Mouse (Mus musculus) lung, embryonic 15.5 days (tissue): ENCODE data around the gene Lgals1. TPM values are rescaled to one million over a fixed set of nuclear protein-coding genes. Genes with fewer than 3 reads are reported as not detected.

ENCODE experiments used
- ATAC-seq: fragments of 200-750 bp; cut with Nextera tagmentation; 2 replicates; pipeline ENCODE4 v1.8.0; 2017; ENCODE audit warnings: moderate number of reproducible peaks, borderline replicate concordance; ENCODE audit not compliant: low FRiP score, low TSS enrichment; ENCODE audit errors: extremely low read depth
- H3K27ac ChIP-seq: fragments of 300-500 bp; sonication (generic); 2 replicates; pipeline ENCODE4 v1.5.1; 2015; ENCODE audit warnings: moderate library complexity, mild to moderate bottlenecking, inconsistent platforms
- H3K27me3 ChIP-seq: fragments of 300-500 bp; sonication (generic); 2 replicates; pipeline ENCODE4 v1.6.1; 2015; ENCODE audit warnings: inconsistent platforms
- H3K36me3 ChIP-seq: fragments of 300-500 bp; sonication (generic); 2 replicates; pipeline ENCODE4 v1.6.1; 2015; ENCODE audit warnings: inconsistent platforms
- H3K4me1 ChIP-seq: fragments of 300-500 bp; sonication (generic); 2 replicates; pipeline ENCODE4 v1.6.1; 2015; ENCODE audit warnings: inconsistent platforms
- H3K4me2 ChIP-seq: fragments of 300-500 bp; sonication (generic); 2 replicates; pipeline ENCODE4 v1.6.1; 2015; ENCODE audit warnings: inconsistent platforms, mild to moderate bottlenecking, moderate library complexity
- H3K4me3 ChIP-seq: fragments of 300-500 bp; sonication (generic); 2 replicates; pipeline ENCODE4 v1.5.1; 2015; ENCODE audit warnings: mild to moderate bottlenecking, inconsistent platforms
- H3K9ac ChIP-seq: fragments of 300-500 bp; sonication (generic); 2 replicates; pipeline ENCODE4 v1.6.1; 2015; ENCODE audit warnings: inconsistent platforms
- H3K9me3 ChIP-seq: fragments of 300-500 bp; sonication (generic); 2 replicates; pipeline ENCODE4 v1.6.1; 2016; ENCODE audit warnings: inconsistent platforms
- WGBS: fragments of 180-500 bp; shearing (Covaris S2); methylation state at CpG from one replicate; pipeline ENCODE4 v1.1.7; 2015; 5-methylcytosine and 5-hydroxymethylcytosine counted together
- polyA plus RNA-seq: library from polyadenylated mRNA; unstranded; fragments of >200 nt; fragmentation: Nextera tagmentation; extraction: Ambion mirVana; gene quantifications from 2 replicates; pipeline ENCODE4 v1.2.1, GENCODE M21; 2015

Lgals1 gene
- polyA plus RNA-seq, 1 experiment from 2014 or later = 804 TPM

DNA sequence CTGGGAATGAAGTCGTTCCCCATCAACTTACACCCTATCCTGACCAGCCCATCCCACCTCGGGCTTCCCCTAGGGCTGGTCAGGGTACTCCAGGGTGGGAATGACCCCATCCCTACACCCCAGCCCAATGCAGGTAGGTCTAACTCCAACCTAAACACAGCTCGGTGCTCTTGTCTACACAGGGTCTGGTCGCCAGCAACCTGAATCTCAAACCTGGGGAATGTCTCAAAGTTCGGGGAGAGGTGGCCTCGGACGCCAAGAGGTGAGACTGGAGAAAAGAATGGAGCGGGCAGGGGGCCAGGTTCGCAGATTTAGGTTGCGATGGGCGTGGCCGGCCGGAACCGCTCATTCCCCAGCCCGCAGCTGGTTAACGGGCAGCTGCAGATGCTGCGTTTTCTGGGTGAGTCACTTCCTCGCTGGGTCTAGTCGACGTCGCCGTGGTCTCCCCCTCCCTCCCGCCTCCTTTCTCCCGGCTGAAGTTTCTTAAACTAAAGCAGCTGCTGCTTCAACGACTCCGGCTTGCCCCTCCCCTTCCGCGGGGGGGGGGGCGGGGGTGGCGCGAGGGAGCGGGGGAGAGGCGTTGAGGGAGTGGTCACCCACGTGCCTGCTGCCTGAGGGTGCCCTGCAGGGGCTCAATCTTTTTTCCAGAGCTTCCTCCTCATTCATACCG lies 1.4 kb downstream of the Lgals1 start:
- Histone ChIP-seq H3K9ac (peak overlapping the region; percentile 39), H3K4me2 (peak overlapping the region; percentile 64), H3K4me1 (peaks cover 34% of the 10 kb centered on the region), H3K4me3 (peak overlapping the region; percentile 49), H3K36me3 (no peaks in the 10 kb centered on the region; the same call in 1 of the 2 replicates), H3K9me3 (no peaks in the 10 kb centered on the region), H3K27me3 (no peaks in the 10 kb centered on the region), H3K27ac (peak overlapping the region; percentile 95)
- WGBS = under 1% methylated on average over 23 of the region's 35 CpGs
- peak; percentile 50 for ATAC-seq

DNA sequence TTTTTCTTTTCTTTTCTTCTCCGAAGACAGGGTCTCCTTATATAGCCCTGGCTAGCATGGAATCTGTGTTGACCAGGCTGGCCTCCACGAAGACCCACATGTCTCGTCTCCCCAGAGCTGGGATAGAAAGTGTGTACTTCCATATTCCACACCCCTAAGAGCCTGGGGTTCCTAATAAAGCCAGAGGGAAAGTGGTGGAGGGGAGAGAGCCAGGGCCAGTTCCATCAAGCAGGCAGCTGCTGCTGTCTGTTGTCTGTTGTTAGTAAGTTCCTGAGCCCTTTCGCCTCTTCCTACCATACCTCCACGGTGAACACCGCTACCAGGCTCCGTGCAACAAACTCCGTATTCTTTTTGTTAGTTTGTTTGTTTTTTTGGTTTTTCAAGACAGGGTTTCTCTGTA lies 2.0 kb downstream of the Lgals1 start:
- Histone ChIP-seq H3K4me1 (peaks cover 34% of the 10 kb centered on the region), H3K27me3 (no peaks in the 10 kb centered on the region), H3K9ac (no peak overlapping the region), H3K4me2 (peak overlapping the region; percentile 64), H3K4me3 (peak overlapping the region; percentile 49), H3K27ac (peak overlapping the region; percentile 25), H3K9me3 (no peaks in the 10 kb centered on the region), H3K36me3 (no peaks in the 10 kb centered on the region; the same call in 1 of the 2 replicates)
- WGBS = 46% methylated on average over 8 of the region's 8 CpGs
- ATAC-seq = no peak

DNA sequence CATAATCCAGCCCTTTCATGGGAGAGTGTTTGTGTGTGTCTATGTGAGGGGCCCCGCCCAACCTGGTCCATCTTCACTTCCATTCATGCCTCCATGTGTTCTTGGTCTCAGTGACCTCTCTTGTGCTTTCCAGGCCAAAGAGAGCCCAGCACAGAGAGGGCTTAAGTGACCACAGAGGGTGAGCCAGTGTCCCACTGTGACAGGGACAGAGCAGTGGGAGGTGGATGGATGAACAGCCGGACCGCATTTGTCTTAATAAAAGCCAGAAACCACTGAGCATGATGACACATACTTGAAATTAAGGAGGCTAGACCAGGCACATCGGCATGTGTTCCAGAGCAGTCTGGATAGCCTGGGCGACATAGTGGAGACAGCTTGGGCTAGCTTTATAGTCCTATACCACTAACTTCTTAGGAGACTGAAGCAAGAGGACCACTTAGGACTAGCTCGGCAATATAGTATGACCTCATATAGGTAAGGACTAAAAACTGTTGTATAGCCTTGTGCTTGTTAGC lies 3.7 kb downstream of the Lgals1 start:
- 90% methylated on average over 6 of the region's 6 CpGs for WGBS
- ATAC-seq = no peak
- Histone ChIP-seq H3K4me2 (no peak overlapping the region), H3K9me3 (no peaks in the 10 kb centered on the region), H3K4me1 (peaks cover 35% of the 10 kb centered on the region), H3K4me3 (no peak overlapping the region), H3K9ac (no peak overlapping the region), H3K27ac (no peak overlapping the region), H3K27me3 (no peaks in the 10 kb centered on the region), H3K36me3 (no peaks in the 10 kb centered on the region; the same call in 1 of the 2 replicates)

DNA sequence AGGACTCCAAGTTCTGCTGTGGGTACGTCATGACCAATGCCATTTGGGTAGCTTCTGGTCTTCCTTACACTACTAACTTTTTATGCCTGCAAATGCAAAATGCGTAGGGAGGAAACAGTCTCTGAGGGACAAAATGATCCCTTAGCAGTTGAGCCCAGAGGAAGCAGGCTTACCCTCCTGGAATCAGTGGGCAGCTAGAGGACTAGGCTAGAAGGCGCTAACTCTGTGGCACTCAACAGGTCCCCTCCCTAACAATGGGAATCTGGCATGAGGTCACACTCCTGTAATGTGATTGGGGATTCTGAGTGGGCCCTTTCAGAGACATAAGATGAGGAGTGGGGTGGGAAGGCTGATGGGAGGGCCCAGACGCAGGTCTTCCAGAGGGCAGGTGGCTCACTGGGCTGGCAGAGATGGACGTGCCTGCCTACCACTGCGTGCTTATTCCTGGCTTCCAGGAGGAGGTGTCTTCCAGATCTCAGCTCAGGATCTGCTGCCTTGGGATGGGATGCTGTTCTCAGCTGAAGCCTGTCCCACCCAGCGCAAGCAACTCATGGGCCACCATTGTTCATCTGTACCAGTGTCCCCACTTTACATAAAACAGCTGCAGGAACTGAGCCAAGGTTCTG lies 4.4 kb downstream of the Lgals1 start:
- Histone ChIP-seq H3K4me2 (no peak overlapping the region), H3K27me3 (no peaks in the 10 kb centered on the region), H3K9me3 (no peaks in the 10 kb centered on the region), H3K27ac (no peak overlapping the region), H3K36me3 (no peaks in the 10 kb centered on the region; the same call in 1 of the 2 replicates), H3K4me3 (no peak overlapping the region), H3K4me1 (peaks cover 35% of the 10 kb centered on the region), H3K9ac (no peak overlapping the region)
- ATAC-seq = no peak
- 81% methylated on average over 7 of the region's 7 CpGs for WGBS

DNA sequence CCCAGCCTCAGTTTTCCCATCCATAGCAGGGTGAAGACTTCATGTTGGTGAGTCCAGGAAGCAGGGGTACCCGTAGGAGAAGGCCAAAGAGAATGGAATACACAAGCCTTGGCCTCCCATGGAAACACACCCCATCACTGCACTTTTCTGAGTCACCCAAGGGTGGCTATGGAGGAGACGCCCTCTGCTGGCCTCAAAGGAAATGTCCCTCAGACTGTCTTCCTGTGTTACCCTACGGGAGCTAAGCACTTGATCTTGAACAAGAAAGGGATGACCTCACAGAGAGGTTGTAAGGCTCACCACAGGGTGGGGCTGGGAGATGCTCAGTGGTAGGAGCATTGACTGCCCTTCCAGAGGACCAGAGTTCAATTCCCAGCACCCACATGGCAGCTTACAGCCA lies 5.1 kb downstream of the Lgals1 start:
- Histone ChIP-seq H3K27ac (no peak overlapping the region), H3K4me2 (no peak overlapping the region), H3K36me3 (no peaks in the 10 kb centered on the region; the same call in 1 of the 2 replicates), H3K9ac (no peak overlapping the region), H3K9me3 (no peaks in the 10 kb centered on the region), H3K4me1 (peaks cover 34% of the 10 kb centered on the region), H3K27me3 (no peaks in the 10 kb centered on the region), H3K4me3 (no peak overlapping the region)
- 27% methylated on average over 3 of the region's 3 CpGs for WGBS
- ATAC-seq = no peak

DNA sequence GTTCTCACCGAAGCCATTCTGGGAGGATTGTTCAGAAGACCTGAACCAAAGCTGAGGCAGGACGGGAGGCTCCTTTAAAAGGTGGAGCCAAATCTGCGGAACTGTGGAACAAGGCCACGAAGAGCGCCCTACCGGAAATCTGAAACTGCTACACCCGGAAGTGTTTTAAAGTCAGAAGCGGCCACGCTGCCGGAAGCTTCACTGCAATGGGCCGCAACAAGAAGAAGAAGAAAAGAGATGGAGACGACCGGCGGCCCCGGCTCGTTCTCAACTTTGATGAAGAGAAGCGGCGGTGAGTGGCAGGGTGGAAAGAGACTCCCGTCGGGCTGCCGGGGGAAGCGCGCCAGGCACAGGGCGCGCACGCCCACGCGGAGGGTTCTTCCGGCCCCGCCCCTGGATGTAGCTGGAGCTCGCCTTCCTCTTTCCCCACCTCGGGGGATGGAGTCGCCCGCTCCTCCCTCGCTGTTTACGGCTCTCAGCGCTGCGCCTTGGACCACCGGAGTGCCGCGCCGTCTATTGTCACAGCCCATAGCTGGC lies 8.3 kb downstream of the Lgals1 start, which contains the start of gene Nol12:
TSS of gene Nol12 (plus strand) at position 150 of the 537 bp plus-strand sequence.
- Histone ChIP-seq H3K4me3 (peak within 1 kb of the TSS; percentile 94), H3K27me3 (no peaks in the 10 kb centered on the region), H3K9me3 (no peaks in the 10 kb centered on the region), H3K4me1 (peaks cover 18% of the 10 kb centered on the region), H3K36me3 (peaks cover 27% of the 10 kb centered on the region), H3K4me2 (peak within 1 kb of the TSS; percentile 73), H3K9ac (peak within 1 kb of the TSS; percentile 81), H3K27ac (peak within 1 kb of the TSS; percentile 90)
- under 1% methylated on average over 42 of the region's 42 CpGs for whole genome bisulfite sequencing
- ATAC-seq = peak; percentile 84

DNA sequence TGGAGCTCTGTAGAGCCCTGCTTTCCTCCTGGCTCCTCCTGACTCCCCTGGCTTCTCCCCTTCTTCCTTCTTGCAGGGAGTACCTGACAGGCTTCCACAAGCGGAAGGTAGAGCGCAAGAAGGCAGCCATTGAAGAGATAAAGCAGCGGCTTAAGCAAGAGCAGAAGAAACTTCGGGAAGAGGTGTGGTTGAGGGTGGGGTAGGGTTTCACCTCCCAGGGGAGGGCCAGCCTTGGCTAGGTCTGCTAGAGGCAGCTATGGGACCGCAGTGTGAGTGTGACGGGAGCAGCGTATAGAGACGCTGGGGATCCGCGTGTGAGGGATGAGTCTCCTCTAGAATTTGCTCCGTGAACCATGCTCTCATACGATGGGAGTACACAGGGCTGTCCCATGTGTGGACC lies 9.9 kb downstream of the Lgals1 start:
- no peaks in the 10 kb centered on the region for H3K27me3 ChIP-seq
- 91% methylated on average over 12 of the region's 12 CpGs for WGBS
- peaks cover 43% of the 10 kb centered on the region for H3K36me3 ChIP-seq
- no peak for ATAC-seq
- peaks cover 18% of the 10 kb centered on the region for H3K4me1 ChIP-seq
- 0 out of 2 replicates have a peak overlapping the region, but pooled peaks have one; percentile 73 for H3K4me2 ChIP-seq
- H3K9me3 ChIP-seq = no peaks in the 10 kb centered on the region
- no peak overlapping the region for H3K9ac ChIP-seq
- no peak overlapping the region for H3K4me3 ChIP-seq
- H3K27ac ChIP-seq = no peak overlapping the region

DNA sequence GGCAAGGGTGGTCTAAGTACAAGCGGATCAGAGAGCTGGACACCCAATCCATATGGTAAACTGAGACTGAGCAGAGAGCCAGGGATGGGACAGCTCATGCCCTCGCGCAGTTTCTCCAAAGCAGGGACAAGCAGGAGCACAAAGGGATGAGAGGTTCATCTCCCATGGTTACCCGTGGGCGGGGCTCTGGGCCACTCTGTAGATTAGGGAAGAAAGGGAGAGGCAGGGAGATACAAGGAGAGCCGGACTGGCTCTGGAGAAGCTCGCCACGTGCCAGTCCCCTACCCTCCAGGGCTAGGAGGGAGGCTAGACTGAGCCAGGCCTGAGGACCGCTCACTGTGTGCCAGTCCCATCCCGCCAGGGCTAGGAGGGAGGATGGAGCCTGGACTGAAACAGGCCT lies 10.8 kb downstream of the Lgals1 start:
- ATAC-seq = no peak
- 89% methylated on average over 10 of the region's 10 CpGs for WGBS
- no peak overlapping the region for H3K4me2 ChIP-seq
- no peaks in the 10 kb centered on the region for H3K27me3 ChIP-seq
- H3K9ac ChIP-seq = no peak overlapping the region
- H3K4me1 ChIP-seq = peaks cover 18% of the 10 kb centered on the region
- no peaks in the 10 kb centered on the region for H3K9me3 ChIP-seq
- no peak overlapping the region for H3K4me3 ChIP-seq
- H3K36me3 ChIP-seq = peaks cover 45% of the 10 kb centered on the region
- H3K27ac ChIP-seq = no peak overlapping the region

DNA sequence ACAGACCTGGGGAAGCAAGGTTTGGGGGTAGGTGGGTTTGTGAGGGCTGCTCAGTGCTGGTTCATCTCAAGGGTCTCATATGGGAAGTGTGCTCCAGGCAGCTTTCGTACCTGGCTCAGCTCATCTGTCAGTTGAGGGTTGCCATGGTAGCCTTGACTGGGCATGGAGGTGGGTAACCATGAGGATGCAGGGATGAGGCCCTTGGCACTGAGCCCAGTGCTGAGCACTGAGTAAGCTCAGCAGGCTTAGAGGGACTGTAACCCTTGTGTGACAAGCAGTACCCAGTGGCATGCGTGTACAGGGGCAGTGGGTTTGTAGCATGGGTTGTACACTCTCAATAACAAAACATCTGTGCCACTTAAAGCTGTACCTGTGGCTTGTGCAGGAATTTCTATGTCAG lies 11.4 kb downstream of the Lgals1 start:
- Histone ChIP-seq H3K4me3 (no peak overlapping the region), H3K4me1 (peaks cover 21% of the 10 kb centered on the region), H3K27me3 (no peaks in the 10 kb centered on the region), H3K36me3 (peaks cover 45% of the 10 kb centered on the region), H3K27ac (no peak overlapping the region), H3K9ac (no peak overlapping the region), H3K4me2 (no peak overlapping the region), H3K9me3 (no peaks in the 10 kb centered on the region)
- ATAC-seq = no peak
- WGBS = 83% methylated on average over 2 of the region's 2 CpGs

DNA sequence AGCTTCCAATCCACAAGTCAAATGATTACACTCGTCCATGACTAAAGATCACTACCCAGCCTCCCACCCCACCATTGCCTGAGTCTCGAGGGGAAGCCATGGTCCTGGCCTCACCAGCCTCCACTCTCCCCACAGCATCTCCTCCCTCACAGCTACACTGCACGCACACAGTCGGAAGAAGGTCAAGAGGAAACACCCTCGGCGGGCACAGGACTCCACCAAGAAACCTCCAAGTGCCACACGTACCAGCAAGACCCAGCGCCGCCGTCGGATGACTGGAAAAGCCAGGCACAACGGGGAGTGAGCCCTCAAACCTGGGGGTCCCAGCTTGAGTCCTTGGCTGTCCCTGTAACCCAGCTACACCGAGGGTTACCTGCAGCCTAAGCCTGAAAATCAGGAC lies 13.8 kb downstream of the Lgals1 start:
- H3K9ac ChIP-seq = no peak overlapping the region
- 89% methylated on average over 13 of the region's 13 CpGs for WGBS
- H3K9me3 ChIP-seq = no peaks in the 10 kb centered on the region
- no peak overlapping the region for H3K27ac ChIP-seq
- no peak overlapping the region for H3K4me3 ChIP-seq
- no peak for ATAC-seq
- peaks cover 15% of the 10 kb centered on the region for H3K4me1 ChIP-seq
- H3K4me2 ChIP-seq = no peak overlapping the region
- peaks cover 45% of the 10 kb centered on the region for H3K36me3 ChIP-seq
- no peaks in the 10 kb centered on the region for H3K27me3 ChIP-seq

DNA sequence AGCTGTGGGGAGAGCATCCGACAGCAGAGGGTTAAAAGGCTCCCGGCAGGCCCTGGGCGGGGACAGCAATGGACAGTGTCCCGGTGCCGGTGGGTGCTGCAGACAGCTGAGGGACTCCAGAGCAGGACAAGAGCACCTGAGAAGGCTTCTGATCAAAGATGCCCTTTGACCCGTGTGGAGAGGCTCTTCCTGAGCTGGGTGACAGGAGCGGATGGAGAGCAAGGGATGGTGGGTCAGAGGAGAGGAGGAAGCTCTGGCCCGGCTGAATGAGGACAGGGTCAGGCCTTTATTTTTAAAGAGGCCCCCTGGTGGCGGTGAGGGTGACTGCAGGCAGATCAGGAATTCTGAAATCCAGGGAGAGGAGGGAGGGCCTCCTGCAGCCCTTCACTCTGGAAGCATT lies 16.1 kb downstream of the Lgals1 start:
- peak; percentile 59 for ATAC-seq
- Histone ChIP-seq H3K4me2 (peak overlapping the region; percentile 67), H3K9me3 (no peaks in the 10 kb centered on the region), H3K4me1 (peaks cover 9% of the 10 kb centered on the region), H3K27me3 (peaks cover 11% of the 10 kb centered on the region; the same call in 1 of the 2 replicates), H3K27ac (0 out of 2 replicates have a peak overlapping the region, but pooled peaks have one; percentile 8), H3K9ac (peak overlapping the region; percentile 40; the same call in 1 of the 2 replicates), H3K4me3 (peak overlapping the region; percentile 39), H3K36me3 (peaks cover 38% of the 10 kb centered on the region)
- WGBS = under 1% methylated on average over 9 of the region's 9 CpGs

DNA sequence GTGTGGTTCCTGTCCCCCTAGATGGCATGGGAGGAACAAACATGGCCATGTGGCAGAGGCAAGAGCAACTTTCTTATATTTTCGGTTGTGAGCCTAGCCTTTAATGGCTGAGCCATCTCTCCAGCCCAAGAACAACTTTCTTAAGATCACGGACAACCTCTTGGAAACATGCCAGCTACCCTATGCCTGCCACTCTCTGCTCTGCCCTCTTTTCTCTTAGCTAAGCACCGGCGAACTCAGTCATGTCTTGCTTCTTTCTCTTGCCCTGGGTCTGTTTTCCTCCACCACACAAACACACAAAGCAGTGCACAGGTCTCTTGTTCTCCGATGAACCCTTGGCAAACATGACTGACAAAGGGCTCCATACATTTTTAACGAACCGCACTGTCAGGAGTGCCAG lies 19.7 kb downstream of the Lgals1 start:
- ATAC-seq = no peak
- 64% methylated on average over 7 of the region's 7 CpGs for WGBS

More for the DNA sequence above, 19.7 kb downstream of the Lgals1 start:
- no peak overlapping the region for H3K4me3 ChIP-seq
- peaks cover 4% of the 10 kb centered on the region for H3K36me3 ChIP-seq
- peaks cover 17% of the 10 kb centered on the region for H3K4me1 ChIP-seq
- no peak overlapping the region for H3K27ac ChIP-seq
- H3K4me2 ChIP-seq = no peak overlapping the region
- H3K9ac ChIP-seq = no peak overlapping the region
- peaks cover 11% of the 10 kb centered on the region; the same call in 1 of the 2 replicates for H3K27me3 ChIP-seq
- no peaks in the 10 kb centered on the region for H3K9me3 ChIP-seq
